Mouse (Mus musculus): ENCODE data around the gene Pde4b.

The Pde4b gene

GRCm38 (mm10) chr4:102512940-102513339, 425.6 kb downstream of the Pde4b start:
- DNase-seq = no peak

- DNase-seq = no peak
Measured at GRCm38 (mm10) chr4:102513514-102513913, 426.2 kb downstream of the Pde4b start.

GRCm38 (mm10) chr4:102514972-102515835, 427.9 kb downstream of the Pde4b start:
- DNase-seq = no peak

DNA sequence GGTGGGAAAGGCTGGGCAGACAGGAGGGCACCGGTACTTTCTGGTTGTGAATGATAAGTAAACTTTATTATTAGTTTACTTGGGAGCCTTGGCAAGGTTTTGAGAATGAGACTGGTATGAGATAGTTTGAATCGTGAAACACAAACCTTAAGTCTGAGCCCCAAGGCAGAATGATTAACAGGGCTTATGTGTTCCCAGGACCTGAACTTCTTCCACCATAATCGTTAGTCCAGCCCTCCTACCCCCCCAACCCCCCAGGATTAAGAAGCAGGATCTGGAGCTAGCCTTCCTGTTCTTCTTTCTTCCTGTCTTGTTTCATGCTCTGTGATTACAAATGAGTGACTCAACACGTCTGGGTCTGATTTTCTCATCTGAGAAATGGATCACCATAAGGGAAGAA, 429.1 kb downstream of the Pde4b start:
- DNase-seq = no peak

DNA sequence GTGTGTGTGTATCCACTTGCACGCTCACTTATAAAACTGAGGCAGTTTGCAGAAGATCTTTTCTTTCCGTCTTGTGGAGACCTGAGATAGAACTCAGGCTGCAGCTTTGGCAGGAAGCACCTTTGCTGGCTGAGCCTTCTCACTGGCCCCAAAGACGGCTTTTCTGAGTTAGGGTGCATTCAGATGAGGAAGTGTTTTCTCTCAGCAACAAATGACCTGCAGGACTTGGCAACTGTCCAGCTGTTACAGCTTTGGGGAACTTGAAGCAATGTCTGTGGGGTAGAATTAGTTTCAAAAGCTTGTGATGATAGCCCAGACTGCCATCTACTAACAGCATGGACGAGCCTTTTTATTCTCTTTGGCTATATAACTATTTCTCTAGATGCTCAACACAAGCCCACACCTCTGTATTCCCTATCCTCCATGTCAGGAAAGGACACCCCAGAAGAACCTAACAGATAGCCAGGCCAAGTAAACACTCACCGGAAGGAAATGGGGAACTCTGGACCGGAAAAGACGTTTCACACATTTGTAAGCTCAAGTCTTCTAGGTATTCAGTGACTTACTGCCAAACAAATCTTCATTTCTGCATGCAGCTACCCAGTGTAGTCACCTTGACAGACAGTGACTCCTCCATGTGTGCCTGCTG, 429.8 kb downstream of the Pde4b start:
- DNase-seq = peak in 1 of 2 experiments; percentile 40

DNA sequence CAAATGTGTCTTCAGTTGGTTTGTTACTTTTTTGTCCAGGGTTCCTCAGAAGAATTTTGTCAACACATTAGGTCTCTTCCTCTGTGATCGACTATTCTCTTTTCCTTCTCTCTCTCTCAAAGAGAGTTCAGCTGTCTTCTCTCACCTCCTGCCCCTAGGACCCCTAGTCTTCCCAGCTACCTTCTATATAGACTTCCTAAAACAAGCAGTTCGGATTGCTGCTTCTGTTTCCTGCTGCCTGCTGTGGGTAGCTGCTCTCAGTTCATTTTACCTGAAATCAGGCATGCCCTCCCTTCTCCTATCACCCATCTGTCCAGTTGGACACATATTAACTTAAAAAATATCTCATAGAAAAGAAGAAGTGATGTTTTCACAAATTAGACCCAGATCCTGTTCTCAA, 430.3 kb downstream of the Pde4b start:
- DNase-seq = no peak

GRCm38 (mm10) chr4:102518341-102518740, 431.0 kb downstream of the Pde4b start:
- DNase-seq = no peak

DNA sequence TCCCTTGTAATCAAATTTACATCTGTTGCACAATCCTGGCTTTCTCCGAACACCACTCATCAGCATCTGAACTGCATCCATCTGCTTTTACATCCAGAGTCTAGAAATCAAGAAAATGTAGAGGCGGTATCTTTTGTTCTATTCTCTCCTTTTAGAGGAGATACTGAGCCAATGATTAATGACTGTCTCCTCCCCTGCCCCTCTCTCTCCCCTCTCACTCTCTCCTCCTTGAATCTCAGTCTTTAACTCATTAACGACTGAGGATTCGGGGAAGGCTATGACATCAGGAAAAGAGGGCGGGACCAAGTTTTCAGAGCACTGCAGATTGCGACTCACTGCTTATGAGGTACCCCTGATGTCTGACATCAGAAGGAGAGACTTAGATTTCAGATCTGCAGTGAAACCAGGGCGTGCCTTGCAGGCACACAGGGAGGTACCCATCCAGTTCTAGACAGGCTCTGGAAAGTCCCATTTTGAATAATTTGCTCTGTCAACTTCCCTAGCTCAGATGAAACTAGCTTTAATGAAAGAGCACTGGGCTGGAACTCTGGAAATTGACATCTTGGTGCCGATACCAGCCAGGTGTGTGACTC, 433.4 kb downstream of the Pde4b start:
- DNase-seq = no peak

GRCm38 (mm10) chr4:102521434-102521833, 434.1 kb downstream of the Pde4b start:
- DNase-seq = no peak

DNA sequence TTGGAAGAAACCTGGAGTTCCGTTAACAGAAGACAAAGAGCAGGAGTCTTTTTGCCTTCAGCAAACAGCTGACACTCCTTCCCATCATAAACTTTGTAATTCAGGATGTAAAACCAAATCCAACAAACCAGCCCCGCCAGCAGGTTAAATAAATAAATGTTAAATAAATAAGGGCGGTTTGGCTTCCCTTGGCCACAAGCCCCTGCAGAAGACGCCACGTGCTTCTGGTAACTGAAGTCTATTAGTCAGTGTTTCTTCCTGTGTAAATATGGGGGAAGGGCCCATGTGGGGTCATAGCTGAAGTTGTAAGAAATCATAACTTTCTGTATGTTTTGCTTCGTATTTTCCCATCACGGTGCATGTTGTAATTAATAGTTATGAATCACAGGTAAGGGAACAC, 440.0 kb downstream of the Pde4b start:
- DNase-seq = no peak

- no peak for DNase-seq
Measured at GRCm38 (mm10) chr4:102530797-102531196, 443.5 kb downstream of the Pde4b start.

DNA sequence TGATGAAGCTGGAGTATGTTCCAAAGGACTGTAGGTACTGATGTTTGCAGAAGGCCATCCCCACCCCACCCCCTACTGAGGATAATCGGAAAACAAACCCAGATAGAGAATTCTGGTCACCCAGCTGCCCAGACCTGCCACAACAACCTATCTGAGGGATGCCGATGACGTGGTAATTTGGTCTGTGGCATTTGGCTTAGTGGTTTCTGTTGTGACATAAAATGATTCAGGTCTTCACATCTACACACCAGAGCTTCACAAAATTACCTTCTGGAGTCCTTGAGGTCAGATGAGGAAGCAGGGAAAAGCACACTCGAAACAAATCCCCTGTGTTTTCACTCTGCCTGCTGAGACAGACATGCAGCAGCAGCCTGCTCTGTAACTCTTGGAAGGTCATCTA, 444.4 kb downstream of the Pde4b start:
- DNase-seq = no peak

DNA sequence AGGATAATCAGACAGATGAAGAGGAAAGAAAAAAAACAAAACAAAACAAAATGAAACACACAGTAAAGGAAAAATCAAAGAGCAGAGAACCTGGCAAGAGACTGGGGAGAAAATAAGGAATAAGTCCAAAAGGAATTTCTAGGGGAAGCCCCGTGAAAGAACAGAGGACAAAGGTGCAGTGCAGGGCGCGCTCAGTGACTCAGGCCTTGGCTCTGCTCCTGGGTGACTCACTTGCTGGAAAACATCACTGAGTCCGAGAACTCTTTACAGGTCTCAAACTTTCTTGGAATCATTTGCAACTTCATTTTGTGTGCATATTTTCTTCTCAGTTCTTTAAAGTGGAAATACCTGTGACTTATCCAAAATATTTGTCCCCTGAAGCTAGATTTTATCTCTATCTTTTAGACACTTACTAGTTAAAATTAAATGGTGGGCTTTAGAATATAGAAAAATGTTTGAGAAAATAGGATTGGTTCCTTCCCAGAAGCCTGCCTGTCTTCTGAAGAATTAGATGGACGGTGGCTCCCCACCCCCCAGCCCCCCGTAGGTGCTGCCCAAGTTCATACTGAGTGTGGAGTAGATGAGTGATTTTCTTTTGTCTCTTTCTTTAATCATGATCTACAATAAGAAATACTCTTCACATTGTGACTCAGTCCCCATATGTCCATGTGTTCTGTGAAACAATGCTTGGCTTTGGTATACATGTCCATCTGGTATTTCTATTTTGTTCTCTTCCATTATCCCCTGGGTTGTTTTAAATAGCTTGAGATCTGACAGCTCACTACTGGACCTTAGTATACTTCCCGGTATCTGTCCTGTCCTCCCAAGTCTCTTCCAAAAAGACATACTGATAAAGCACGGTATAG, 446.1 kb downstream of the Pde4b start:
- no peak for DNase-seq

DNA sequence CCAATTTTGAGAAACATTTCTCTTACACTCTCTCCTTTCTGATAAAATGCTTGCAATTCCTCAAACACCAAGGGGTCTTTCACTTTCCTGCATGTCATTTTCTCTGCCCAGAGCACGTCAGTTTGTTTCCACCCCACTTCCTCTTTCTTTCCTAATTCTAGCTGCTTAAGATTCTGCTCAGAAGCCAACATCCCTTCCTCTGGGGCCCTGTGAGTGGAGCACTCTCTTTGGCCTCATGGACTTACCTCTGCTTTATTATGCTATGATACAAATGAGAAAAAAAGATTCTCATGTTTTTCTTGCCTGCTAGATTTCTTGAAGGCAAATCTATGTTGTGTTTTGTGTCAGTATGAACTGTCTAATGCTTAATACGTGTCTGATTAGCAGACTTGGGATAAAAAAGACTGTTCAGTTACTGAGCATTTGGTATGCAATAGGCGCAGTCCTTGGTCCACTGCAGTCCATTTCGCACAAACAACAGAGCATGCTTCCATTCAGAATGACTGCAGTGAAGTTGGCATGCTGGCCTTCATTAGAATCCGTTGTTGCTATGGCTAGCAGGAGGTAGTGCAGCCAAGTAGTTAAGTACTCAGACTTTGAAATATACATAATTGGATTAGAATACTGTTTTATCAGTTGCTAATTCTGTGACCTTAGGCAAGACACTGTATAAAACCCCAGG, 446.8 kb downstream of the Pde4b start:
- no peak for DNase-seq

GRCm38 (mm10) chr4:102535886-102536285, 448.5 kb downstream of the Pde4b start:
- no peak for DNase-seq

DNA sequence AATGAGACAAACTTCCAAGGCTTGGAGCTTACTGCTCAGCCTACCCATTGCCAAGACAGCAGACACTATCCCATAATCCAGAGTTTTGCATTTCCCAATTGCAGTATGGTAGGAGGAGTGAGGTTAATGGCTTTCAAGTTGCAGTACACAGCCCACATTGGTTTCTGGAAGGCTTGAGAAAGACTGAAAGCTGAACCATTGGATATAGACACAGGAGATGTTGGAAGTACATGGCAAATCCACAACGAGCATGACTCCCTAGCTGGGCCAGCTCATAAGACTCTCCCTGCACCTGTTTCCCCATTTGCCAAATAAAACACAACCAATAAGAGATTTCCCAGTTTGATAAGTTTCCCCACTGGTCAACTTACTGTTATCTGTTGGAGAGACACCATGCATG, 450.9 kb downstream of the Pde4b start:
- DNase-seq = no peak

GRCm38 (mm10) chr4:102538793-102539192, 451.4 kb downstream of the Pde4b start:
- no peak for DNase-seq

- no peak for DNase-seq
Measured at GRCm38 (mm10) chr4:102539598-102540180, 452.3 kb downstream of the Pde4b start.

DNA sequence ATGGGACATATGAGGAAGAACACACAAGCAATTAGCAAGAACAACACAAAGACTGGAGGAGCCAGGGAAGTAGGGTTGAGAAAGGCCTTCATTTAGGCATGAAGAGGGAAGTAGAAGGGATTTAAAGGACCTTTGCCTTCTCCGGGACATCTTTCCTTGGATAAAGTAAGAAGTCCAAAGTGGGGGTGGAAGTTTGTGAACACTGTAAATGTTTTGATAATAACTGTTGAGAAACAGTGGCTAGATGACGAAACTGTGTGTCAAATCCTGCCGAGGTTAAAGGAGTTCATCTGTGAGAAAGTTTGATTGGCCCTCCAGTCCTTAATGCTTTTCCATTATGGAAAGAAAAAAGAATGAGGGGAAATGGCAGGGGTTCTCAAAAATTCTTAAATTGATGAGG, 455.6 kb downstream of the Pde4b start:
- no peak for DNase-seq

DNA sequence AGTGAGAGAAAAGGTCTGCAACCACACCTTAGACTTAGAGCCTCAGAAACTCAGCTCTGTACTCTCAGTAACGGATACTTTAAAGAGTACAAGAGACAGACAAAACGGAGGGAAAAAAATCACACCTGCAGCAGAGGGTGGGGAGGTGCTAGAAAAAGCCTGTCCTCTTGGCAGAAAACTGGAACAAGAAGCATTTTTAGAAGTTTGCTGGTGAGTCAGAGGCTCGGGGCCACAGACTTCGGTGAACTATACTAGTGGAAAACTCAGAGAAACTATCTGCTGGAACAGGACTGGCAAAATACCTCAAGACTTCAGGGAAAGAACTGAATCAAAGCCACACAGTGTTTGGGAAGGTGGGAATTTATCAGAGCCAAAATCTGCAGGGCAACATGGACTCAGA, 457.9 kb downstream of the Pde4b start:
- no peak for DNase-seq

- DNase-seq = no peak
Measured at GRCm38 (mm10) chr4:102555566-102555965, 468.2 kb downstream of the Pde4b start.

- no peak for DNase-seq
Measured at GRCm38 (mm10) chr4:102557006-102557405, 469.7 kb downstream of the Pde4b start.

All from thymus, adult 18-20 months (tissue).